Mouse (Mus musculus) WW6 (cell line): ENCODE measurements at regions not wholly inside any gene's neighbourhood (a gene's known extent, or its start where the extent isn't known, plus 50 kb on each side); places are given as distances from the start of the nearest gene placed in this dataset.

ENCODE experiments used
- DNase-seq: peaks from one replicate; pipeline ENCODE4 v3.0.0-alpha.2; 2013; ENCODE audit warnings: low read depth, low spot score

DNA sequence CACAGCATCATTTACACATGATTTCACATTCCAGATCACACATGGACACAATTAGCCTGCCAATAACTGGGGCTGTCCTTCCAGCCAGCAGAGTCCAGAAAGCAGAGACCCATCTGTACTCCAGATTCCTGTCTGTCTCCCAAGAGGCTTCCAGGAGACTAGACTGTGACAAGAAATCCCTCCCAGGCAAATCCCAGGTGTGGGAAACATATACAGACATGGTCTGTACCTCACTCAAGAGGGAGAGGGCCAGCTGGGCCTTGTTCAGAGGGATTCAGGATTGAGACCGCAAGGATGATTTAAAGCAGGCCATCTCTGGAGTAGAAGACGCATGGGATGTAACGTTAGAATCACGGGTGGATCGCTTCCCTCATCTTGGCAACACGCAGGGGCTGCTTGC is 182.7 kb upstream of the Prr30 start:
- DNase-seq = no peak

GRCm38 (mm10) chr14:101381943-101382342 is 181.8 kb upstream of the Prr30 start:
- DNase-seq = no peak

DNA sequence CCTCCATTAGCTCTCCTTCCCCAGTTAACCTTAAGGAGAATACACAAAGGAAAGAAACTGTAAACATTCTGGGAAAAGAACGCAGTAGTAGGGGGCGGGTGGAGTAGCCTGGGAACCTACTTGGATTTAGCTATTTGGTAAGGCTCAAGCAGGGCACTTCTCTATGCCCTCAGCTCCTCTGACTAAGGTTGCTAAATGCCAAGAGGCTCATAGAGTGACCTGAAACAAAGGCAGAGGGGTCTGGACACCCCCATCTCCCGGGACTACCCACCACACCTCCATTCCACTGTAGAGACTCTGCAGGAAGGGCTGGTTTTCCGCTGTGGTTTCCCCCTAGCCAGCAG is 179.5 kb upstream of the Prr30 start:
- DNase-seq = no peak

DNA sequence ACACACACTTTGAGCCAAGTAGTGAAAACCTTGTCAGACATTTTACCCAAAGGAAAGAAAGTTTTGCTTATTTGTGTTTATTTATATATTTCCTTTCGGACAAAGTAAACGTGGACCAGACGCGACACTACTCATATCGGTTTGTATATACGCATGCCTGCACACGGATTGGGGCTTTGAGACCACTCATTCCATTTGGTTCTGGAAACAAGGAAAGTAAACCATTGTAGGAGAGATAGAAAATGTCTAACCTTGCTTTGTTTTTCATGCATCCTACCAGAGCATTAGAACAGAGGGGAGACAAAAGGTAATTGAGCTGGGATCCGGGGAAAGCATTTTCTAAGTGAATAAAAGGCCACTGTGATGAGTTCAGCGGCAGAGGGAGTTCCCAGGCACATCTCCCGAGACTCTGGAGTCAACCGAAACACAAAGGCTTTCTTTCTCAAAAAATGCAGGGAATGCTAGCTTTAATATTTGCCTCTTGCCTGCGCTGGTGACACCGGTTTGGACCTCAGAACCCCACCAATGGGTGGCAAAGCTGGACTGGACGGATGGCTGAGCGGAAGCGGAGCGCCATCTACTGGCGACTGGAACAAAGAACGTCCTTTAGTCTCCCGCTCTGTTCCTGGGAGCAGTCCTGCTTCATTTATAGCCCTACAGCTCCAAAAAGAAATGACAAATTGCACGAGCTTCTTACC is 179.0 kb upstream of the Prr30 start:
- DNase-seq = peak; percentile 16

GRCm38 (mm10) chr14:101378545-101378944 is 178.4 kb upstream of the Prr30 start:
- no peak for DNase-seq

GRCm38 (mm10) chr14:101376690-101377089 is 176.6 kb upstream of the Prr30 start:
- no peak for DNase-seq

- DNase-seq = no peak
These were observed 175.7 kb upstream of the Prr30 start for GRCm38 (mm10) chr14:101375833-101376232.

- no peak for DNase-seq
These were observed 173.7 kb upstream of the Prr30 start for GRCm38 (mm10) chr14:101373864-101374263.

DNA sequence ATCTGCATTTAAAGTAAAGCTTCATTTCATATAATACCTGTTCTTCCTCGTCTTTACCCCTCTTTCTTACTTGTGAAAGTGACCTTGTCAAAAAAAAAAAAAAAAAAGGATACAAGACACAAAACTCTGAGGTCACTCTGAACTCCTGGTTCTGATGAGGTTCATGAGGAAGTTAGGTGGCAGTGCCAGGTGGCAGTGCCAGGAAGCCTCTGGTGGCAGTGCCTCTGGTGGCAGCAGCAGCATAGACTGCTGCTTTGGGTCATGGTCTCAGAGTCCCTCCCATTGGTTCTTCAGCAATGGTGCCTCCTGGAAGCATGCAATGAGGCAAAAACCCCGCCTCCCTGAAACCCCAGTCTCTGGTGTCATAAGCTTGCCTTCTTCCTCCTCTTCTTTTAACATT is 159.7 kb upstream of the Prr30 start:
- DNase-seq = no peak

GRCm38 (mm10) chr14:101353009-101353378 is 152.9 kb upstream of the Prr30 start:
- DNase-seq = no peak

- no peak for DNase-seq
These were observed 152.2 kb upstream of the Prr30 start for GRCm38 (mm10) chr14:101352046-101353008.

GRCm38 (mm10) chr14:101340331-101340730 is 140.2 kb upstream of the Prr30 start:
- no peak for DNase-seq

DNA sequence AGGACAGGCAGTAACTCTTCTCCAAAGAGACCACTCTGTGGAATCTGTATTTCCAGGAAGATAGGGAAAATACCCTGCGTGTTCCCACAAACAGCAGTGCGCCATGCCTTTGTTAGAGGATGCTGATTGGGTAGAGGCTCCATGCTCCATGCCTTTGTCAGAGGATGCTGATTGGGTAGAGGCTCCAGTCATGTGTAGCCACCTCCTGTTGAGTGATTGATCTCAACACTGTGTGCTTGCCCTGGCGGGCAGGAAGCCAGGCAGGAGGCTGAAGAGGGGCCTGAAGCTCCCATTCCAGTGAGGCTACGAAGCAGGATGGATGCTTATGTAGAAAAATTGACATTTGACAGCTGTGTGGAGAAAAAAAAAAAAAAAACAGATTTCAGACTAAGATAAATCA is 131.9 kb upstream of the Prr30 start:
- no peak for DNase-seq

- no peak for DNase-seq
These were observed 127.3 kb upstream of the Prr30 start for GRCm38 (mm10) chr14:101327421-101327820.

DNA sequence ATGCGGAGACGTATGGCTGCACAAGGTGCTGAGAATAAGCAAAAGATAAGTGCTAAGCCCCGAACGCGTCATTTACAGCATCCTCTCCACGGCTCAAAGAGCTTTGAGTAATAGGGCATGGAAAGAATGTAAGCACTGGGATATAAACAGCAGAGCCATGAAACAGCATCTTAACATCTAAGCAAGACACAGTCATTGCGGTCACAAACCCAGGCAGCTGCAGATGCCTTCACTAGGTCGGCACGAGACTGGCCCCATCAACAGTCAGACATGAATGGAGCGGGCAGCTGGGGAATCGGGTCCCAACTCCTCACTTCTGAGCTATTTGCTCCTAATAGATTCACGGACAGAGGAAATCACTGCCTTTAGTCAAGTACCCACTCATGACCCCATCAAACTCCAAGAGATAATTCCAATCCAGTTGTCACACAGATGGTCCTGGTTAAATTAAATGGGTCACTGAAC is 126.4 kb upstream of the Prr30 start:
- no peak for DNase-seq

GRCm38 (mm10) chr14:101323361-101323760 is 123.2 kb upstream of the Prr30 start:
- no peak for DNase-seq

DNA sequence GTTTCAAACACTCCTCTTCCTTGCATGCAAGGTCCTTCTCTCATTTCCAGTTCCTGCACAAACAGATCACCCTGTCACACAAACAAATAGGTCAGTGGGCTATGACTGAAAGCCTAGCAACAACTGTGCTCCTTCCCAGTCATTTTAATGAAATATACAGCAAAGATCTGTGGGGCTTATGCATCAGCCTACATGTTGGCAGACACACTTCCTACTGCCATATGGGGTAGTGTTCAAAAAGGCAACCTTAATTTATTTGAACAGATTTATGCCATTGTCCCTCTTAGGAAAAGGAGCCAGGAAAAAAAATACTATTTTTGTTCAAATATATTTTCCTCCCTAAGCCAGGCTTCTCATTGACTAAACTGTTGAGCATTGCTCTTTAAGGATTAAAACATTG is 107.8 kb upstream of the Prr30 start:
- DNase-seq = no peak

- no peak for DNase-seq
These were observed 104.4 kb upstream of the Prr30 start for GRCm38 (mm10) chr14:101304487-101305032.

DNA sequence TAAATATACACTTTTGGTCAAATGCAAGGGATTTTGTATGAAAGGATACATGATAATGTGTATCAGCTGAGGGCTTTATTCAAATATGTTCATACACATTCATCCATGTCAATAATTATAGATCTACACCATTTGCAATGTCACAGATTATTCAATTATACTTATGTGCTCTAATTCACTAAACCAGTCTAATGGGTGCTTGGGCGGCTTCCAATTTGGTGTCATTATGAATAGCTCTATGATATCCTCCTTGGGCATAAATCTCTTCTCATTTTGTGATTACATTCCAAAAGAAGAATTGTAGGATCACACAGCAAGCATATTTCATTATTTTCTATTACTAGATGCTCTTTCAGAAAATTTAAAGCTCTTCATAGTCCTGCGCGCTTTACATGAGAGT is 97.7 kb upstream of the Prr30 start:
- no peak for DNase-seq

GRCm38 (mm10) chr14:101294693-101295092 is 94.6 kb upstream of the Prr30 start:
- DNase-seq = peak; percentile 4

DNA sequence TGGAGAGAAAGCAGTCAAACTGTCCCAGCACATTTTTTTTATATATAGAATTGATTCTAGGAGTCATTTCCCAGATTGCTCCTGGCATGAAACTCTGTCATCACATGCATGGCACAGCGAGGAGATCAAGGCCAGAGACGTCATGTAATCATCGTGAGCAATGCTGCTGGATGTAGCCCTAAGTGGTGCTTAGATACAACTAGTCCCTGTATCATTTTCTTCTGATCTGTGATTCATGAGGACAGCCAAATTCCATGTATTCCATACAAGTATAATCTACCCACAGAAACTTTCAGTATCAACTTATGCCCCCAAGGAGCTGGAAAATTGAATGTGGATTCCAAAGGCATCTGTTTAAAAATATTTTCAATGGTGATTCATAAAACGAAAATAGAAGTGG is 87.6 kb upstream of the Prr30 start:
- DNase-seq = no peak

- DNase-seq = no peak
These were observed 69.1 kb upstream of the Prr30 start for GRCm38 (mm10) chr14:101269048-101269789.
